Mouse (Mus musculus): ENCODE measurements around the gene Kif6.

Kif6 gene

DNA sequence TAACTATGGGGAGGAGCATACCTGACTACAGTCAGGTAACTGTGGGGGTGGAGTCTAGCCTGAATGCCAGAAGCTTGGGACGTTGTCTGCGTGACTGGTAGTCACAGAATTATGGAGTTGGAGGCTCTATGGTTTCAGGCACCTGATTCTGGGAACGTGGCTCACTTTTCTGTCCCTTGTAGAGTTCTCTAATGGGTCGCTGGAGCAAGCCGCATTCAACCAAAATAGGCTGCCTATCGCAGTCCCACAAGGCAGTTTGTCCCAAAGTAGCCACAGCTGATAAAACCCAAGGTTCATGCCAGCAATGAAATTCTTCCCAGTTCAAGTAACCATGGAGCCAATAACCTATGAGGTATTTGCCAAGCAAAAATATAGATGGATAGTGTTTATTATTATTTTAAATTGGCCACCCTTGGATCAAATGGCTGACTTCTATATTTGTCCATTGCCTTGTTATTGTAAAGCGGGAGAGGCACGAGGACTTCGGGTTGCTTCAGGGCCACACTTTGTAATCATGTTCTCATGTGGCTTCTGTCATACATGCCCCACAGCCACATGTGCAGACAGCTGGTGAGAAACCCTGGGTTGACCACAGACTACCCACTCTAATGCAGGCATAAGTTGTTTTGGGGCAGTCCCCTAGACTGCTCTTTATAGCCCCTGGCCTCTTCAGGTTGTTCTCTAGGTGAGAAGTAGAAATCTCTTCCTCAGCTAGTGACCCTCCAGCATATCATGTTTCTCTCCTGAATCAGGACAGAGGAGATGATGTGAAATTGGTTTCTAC is 125.2 kb downstream of the Kif6 start:
- DNase-seq = no peak

- DNase-seq = no peak
Observed at GRCm38 (mm10) chr17:49741172-49741571, 126.2 kb downstream of the Kif6 start.

GRCm38 (mm10) chr17:49741927-49742326 is 127.0 kb downstream of the Kif6 start:
- no peak for DNase-seq

- no peak for DNase-seq
Observed at GRCm38 (mm10) chr17:49743580-49744463, 128.9 kb downstream of the Kif6 start.

DNA sequence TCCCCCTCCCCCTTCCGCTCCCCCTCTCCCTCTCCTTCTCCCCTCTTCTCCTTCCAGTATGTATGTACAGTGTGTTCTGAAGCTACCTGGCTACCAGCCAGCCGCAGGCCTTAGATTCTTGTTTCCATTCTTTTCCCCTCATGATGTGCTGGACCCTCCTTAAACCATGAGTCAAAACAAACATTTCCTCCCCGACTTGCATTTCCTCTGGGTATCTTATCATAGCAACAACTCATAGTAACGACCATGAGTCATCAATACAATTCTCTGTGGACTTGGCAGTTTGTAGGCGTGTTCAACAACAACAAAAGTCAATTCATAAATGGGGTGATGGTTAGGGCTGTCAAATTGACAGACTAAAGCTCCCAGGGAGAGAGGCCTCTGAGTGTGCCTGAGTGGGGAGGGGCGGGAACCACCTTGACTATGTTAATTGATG is 136.0 kb downstream of the Kif6 start:
- no peak for DNase-seq

- DNase-seq = no peak
Observed at GRCm38 (mm10) chr17:49753874-49754273, 138.9 kb downstream of the Kif6 start.

- no peak for DNase-seq
Observed at GRCm38 (mm10) chr17:49756862-49757261, 141.9 kb downstream of the Kif6 start.

- peak; percentile 7 for DNase-seq
Observed at GRCm38 (mm10) chr17:49759047-49759446, 144.1 kb downstream of the Kif6 start.

DNA sequence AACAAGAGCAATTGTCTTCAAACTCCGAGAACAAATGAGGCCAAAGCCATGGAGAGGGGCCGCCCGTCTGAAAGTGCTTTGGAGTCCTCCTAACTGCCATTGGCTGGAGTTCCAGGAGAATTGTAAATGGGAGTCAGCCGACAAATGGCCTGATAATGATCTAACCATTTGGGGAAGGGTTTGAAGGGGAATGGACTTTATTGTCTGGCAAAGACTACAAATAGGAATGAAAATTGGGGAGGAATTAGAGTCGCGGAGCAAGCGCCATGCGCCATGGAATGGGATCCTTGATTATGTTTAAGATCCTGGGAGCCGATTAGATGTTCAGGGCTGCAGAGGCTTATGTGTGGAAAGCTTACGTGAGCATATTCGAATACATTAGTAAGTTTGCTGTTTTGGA is 146.3 kb downstream of the Kif6 start:
- no peak for DNase-seq

DNA sequence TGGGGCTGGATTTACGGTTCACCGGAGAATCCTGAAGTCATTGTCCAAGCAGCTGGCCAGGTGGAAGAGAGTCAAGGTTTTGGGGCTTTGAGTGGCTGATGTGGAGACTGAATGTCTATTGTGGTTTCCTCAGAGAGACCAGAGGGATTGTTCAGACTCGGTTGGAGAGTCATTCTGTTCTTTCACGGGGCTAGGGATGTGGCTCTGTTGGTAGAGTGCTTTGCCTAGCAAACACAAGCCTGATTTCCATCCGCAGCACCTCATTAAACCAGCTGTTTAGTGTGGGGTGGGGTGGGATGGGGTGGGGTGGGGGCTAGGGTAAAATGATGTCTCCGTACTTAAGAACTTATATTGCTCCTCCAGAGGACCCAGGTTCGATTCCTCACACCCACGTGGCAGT is 146.9 kb downstream of the Kif6 start:
- no peak for DNase-seq

DNA sequence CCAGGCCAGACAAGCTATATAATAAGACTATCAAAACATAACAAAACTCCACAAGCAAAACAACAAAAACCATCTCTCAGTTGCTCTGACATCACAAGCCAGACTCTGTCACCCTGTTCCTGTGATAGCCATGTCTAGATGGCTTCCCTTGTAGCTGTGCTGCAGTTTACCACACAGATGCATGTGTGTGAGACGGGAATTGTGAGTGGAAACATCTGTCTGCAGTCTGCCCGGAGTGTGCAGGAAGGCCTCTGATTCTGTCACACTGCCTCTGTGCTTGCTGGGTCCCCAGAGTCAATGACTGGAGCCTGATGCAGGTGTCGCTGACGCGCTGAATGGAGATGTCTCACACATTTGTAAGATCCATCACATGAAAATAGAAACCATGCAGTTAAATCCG is 150.0 kb downstream of the Kif6 start:
- no peak for DNase-seq

DNA sequence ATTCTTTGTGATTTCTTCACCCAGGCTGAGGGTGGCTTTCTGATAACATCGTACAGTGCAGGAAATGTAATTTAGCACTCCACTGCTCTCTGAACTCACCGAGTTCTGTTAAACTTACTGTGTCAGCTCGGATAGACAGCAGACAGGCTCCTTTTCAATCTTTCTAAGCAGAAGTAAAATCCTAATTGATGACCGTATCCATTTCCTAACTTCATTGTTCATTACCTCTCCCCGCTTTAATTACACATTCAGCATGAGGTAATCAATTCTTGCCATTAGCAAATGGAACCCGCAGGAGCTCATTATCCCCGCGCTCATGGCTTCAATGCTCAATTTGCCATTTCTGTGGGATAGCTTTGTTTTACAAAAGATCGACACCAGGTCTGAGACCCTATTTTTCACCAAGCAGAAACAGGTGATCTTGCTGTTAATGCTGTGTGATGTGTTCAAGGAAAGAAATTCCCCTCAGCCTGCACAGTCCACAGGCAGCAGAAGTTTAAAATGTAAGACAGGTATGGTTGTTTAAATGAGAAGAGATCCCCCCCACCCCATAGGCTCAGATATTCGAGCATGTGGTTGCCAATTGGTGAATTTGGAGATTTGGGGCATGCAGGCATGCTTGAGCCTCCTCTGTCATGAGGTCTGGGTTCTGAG is 152.9 kb downstream of the Kif6 start:
- DNase-seq = no peak

- no peak for DNase-seq
Observed at GRCm38 (mm10) chr17:49771703-49772315, 156.9 kb downstream of the Kif6 start.

DNA sequence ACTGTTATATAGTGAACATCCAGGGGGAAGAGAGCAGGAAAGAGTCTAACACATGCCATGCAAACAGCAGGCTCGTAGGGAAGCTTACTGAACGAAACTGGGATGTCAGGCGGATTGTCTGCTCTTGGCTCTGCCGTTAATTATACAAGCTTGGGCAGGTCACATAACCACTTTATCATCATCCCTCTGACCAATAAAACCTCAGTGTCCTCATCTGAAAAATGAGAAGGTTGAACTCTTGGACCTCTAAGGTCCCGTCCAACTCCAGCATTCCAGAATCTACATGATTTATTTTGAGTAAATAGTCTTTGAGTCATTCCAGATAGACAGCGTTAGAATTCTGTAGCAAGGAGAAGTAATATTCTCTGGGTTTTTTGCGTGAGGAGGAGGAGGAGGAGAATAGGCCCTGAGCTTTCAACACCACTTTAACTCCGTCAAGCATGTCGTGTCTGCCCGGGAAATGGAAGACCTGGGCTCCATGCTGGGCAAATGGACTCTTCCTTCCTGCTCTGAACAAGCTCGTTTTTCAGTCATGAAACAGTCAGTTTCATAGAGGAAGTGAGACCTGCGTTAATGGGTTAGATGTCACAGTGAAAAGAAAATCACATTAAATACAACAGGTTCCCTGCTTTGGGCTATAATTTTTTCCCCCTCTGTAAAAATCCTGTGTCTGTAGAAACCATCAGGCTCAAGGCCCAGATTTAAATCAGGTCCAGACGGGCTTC is 162.3 kb downstream of the Kif6 start:
- no peak for DNase-seq

DNA sequence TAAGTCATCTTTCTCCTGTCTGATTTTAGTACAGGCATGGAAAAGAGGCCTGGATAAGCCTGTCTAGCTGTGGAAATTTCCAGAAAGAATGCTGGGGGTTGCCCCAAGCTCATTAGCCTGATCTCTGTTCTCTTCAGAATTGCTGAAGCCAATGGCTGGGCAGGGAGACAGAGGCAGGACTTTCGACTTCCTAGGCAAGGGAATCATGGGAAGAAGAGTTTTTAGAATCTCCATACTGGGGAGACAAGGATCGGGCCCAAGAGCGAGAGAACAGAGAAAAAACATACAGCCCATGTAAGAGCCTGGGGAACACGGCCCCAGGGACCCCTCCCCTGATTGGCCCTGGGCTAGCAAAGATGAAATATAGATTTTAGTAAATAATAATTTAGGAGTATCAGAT is 164.1 kb downstream of the Kif6 start:
- DNase-seq = no peak

- no peak for DNase-seq
Observed at GRCm38 (mm10) chr17:49779576-49779975, 164.6 kb downstream of the Kif6 start.

DNA sequence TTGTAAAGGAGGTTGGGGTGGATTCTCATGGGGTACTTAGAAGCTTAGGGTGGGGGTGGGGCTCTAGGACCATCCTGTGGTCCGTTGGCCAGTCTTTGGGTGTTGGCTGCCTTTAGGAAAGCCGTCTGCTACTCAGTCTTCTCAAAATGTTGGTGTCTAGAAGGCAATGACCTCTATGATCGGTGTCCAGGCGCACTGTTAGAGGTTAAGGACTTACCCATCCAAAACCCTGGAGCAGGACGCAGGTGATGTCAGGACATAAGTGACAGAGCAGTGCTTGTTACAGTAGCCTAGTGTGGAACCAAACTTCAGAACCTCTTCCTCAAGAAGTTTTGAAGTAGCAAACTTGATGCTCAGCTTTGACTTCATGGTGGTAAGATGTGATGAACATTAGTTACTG is 170.9 kb downstream of the Kif6 start:
- DNase-seq = no peak

- no peak for DNase-seq
Observed at GRCm38 (mm10) chr17:49787351-49787750, 172.4 kb downstream of the Kif6 start.

- DNase-seq = no peak
Observed at GRCm38 (mm10) chr17:49788187-49788974, 173.4 kb downstream of the Kif6 start.

DNA sequence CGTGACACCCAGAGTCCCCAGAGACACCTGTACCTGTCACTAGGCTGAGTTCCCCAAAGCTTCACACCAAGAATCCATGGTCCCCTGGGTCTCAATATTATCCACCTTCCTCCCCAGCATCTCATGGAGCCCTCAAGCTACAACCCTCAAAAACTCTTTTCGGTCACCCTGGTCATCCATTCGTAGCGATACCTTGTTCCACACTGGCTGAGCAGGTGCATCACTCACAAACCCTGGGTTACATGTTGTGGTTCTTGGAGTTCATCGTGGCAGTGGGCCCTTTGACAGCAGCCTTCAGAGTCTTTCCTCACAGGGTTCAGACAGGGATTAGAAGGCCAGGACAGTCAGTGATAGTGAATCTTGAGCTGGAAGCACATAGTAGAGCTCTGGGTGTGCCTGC is 176.6 kb downstream of the Kif6 start:
- no peak for DNase-seq

DNA sequence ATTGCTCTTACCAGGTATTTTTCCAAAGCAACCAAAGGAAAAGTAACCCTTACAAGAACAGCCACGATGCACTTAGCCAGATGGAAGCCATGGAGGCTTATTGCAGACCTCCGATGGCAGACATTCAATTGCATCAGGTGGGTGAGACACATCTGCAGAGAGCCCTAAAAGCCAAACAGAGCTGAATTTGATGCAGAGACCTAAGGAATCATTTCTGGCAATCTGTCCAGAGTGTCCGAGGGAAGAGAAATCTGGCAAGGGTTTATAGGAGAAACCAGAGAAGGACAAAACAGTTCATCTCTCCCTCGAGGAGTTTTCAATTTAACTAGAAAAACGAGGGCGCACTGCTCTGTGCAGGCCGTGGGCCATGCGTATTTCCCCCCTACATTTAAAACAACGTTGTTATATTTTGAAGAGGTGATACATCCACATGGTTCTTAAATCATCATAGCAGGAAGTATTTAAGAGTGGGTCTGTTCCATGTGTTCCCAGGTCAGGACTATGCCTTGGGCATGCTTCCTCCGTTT is 177.3 kb downstream of the Kif6 start:
- DNase-seq = no peak

Measured in thymus, postnatal 4 days (tissue).